Mouse (Mus musculus) heart, embryonic 13.5 days (tissue): ENCODE results near the gene Rev3l. TPM values are rescaled to one million over a fixed set of nuclear protein-coding genes. Genes with fewer than 3 reads are reported as not detected.
"Not testable (repeated sequence)": the region's sequence is repeated elsewhere in the genome, so short reads cannot be mapped to it uniquely, and the experiment has no call there.

ENCODE experiments used
- ATAC-seq: fragments of 200-750 bp; cut with Nextera tagmentation; 2 replicates; pipeline ENCODE4 v1.8.0; 2017; ENCODE audit warnings: moderate TSS enrichment; ENCODE audit not compliant: insufficient number of reproducible peaks, low FRiP score, low TSS enrichment; ENCODE audit errors: extremely low read depth
- H3K27ac ChIP-seq: fragments of 300-500 bp; sonication (generic); replicated peaks from 2 replicates; pipeline ENCODE4 v1.5.1; 2015; ENCODE audit warnings: moderate library complexity, mild to moderate bottlenecking, inconsistent platforms
- H3K27me3 ChIP-seq: fragments of 300-500 bp; sonication (generic); replicated peaks from 2 replicates; pipeline ENCODE4 v1.6.1; 2015; ENCODE audit warnings: mild to moderate bottlenecking, inconsistent platforms
- H3K36me3 ChIP-seq: fragments of 300-500 bp; sonication (generic); 2 replicates; pipeline ENCODE4 v1.6.1; 2015; ENCODE audit warnings: mild to moderate bottlenecking, inconsistent platforms
- H3K4me1 ChIP-seq: fragments of 300-500 bp; sonication (generic); 2 replicates; pipeline ENCODE4 v1.6.1; 2015; ENCODE audit warnings: inconsistent platforms
- H3K4me2 ChIP-seq: fragments of 300-500 bp; sonication (generic); 2 replicates; pipeline ENCODE4 v1.6.1; 2015; ENCODE audit warnings: inconsistent platforms, mild to moderate bottlenecking, moderate library complexity
- H3K4me3 ChIP-seq: fragments of 300-500 bp; sonication (generic); 2 replicates; pipeline ENCODE4 v1.5.1; 2015; ENCODE audit warnings: moderate library complexity, mild to moderate bottlenecking, inconsistent platforms
- H3K9ac ChIP-seq: fragments of 300-500 bp; sonication (generic); 2 replicates; pipeline ENCODE4 v1.6.1; 2015; ENCODE audit warnings: inconsistent platforms, mild to moderate bottlenecking, moderate library complexity
- H3K9me3 ChIP-seq: fragments of 300-500 bp; sonication (generic); 2 replicates; pipeline ENCODE4 v1.6.1; 2016; ENCODE audit warnings: inconsistent platforms
- WGBS: fragments of 180-500 bp; shearing (Covaris S2); methylation state at CpG from one replicate; pipeline ENCODE4 v1.1.7; 2015; ENCODE audit warnings: mixed read lengths; 5-methylcytosine and 5-hydroxymethylcytosine counted together
- polyA plus RNA-seq: library from polyadenylated mRNA; unstranded; fragments of >200 nt; fragmentation: Nextera tagmentation; extraction: Ambion mirVana; gene quantifications from 2 replicates; pipeline ENCODE4 v1.2.1, GENCODE M21; 2015

Rev3l gene
- polyA plus RNA-seq, 1 experiment from 2014 or later, result 8.1 TPM

GRCm38 (mm10) chr10:39908768-39909441 is 177.0 kb downstream of the Rev3l start:
- 52% methylated on average over 13 of the region's 13 CpGs for WGBS
- peak overlapping the region; percentile 46 for H3K4me2 ChIP-seq
- H3K36me3 ChIP-seq, result no peaks in the 10 kb centered on the region
- peak overlapping the region; percentile 18 for H3K4me3 ChIP-seq
- H3K4me1 ChIP-seq, result no peaks in the 10 kb centered on the region
- H3K9me3 ChIP-seq, result no peaks in the 10 kb centered on the region
- ATAC-seq, result no peak
- no peak overlapping the region for H3K9ac ChIP-seq
- no peak overlapping the region for H3K27ac ChIP-seq
- no peaks in the 10 kb centered on the region for H3K27me3 ChIP-seq

DNA sequence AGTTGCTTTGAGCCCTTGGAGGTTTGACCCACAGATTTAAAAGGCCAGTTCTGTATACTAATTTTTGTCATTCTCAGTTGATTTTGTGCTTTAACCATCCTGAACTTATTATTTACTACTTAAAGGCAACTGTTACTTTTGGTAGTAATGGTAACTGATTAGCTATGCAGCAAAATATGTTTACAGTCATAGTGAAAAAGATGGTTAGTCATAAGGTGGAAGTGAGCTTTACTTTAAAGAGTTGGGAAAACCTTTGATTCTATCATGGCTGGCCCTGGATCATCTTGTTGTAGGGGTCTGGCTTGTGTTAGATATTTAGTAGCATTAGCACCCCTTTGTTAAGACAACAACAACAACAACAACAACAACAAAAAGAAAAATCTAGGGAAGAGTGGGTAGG is 180.7 kb downstream of the Rev3l start:
- H3K4me2 ChIP-seq, result no peak overlapping the region
- no peaks in the 10 kb centered on the region for H3K27me3 ChIP-seq
- no peak overlapping the region for H3K4me3 ChIP-seq
- H3K9ac ChIP-seq, result no peak overlapping the region
- H3K4me1 ChIP-seq, result no peaks in the 10 kb centered on the region
- no peaks in the 10 kb centered on the region for H3K36me3 ChIP-seq
- no peak for ATAC-seq
- no peak overlapping the region for H3K27ac ChIP-seq
- H3K9me3 ChIP-seq, result no peaks in the 10 kb centered on the region

DNA sequence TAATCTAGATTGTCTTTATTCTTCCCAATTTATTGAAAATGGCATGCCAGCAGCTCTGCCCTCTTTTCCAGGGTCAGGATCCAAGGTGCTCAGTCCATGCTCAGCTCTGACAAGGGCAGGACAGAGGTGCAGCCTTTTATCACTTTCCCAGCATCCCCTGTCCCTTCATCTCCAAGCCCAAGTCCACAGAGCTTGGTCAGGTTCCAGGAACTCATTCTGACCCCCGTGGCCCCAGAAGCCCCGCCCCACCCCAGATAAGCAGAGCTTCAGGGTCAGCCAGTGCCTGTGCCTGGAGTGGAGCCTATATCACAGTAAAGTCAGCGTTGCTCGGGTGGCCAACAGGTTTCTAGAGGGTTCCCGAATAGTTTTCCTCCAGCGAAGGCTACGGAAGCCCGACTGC is 192.6 kb downstream of the Rev3l start:
- H3K9ac ChIP-seq, H3K27ac ChIP-seq, H3K4me2 ChIP-seq, H3K9me3 ChIP-seq, H3K36me3 ChIP-seq, H3K4me3 ChIP-seq, ATAC-seq: not testable (repeated sequence)
- Histone ChIP-seq H3K4me1 (peaks cover 11% of the 10 kb centered on the region), H3K27me3 (peaks cover 24% of the 10 kb centered on the region)
- WGBS, result 45% methylated on average over 8 of the region's 8 CpGs

Other genes starting within 250 kb of the Rev3l start
- 10.1 and 10.3 TPM in 2 replicates for gene Traf3ip2, start 119.2 kb upstream of the Rev3l start, polyA plus RNA-seq
- 3.7 and 4.0 TPM in 2 replicates for gene Mfsd4b4, start 167.1 kb downstream of the Rev3l start, polyA plus RNA-seq
- not detected in 2 replicates for gene Mfsd4b2, start 194.8 kb downstream of the Rev3l start, polyA plus RNA-seq
- 0.64 and 0.74 TPM in 2 replicates for gene Mfsd4b3, start 228.0 kb downstream of the Rev3l start, polyA plus RNA-seq